Mouse (Mus musculus): ENCODE results near the gene Pgp. TPM values are rescaled to one million over a fixed set of nuclear protein-coding genes. Genes with fewer than 3 reads are reported as not detected.

The Pgp gene
- polyA plus RNA-seq, 1 experiment, result 48.8 TPM

DNA sequence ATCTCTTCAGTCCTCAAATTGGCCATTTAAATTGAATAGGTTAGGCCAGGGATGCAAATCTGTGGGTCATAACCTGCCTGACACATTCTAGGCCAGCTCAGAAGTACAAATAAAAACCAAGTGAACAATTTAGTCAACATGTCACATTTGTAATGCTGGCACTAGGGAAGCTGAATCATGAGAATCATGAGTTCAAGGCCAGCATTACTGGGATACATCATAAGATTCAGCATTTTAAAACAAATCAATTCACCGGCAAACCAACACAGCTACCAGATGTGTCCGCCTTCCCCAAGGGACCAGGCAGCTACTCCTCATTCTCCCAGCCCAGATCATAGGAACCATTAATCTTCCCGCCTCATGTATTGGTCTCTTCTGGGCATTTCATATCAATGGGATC lies 13.3 kb downstream of the Pgp start:
- Histone ChIP-seq H3K9me3 (no peaks in the 10 kb centered on the region; the same call in 1 of the 2 replicates), H3K36me3 (replicated peaks; ENCODE audit: low read length) (no peaks in the 10 kb centered on the region), H3K4me1 (peaks cover 32% of the 10 kb centered on the region), H3K27me3 (replicated peaks) (peaks cover 39% of the 10 kb centered on the region), H3K4me3 (replicated peaks) (no peak overlapping the region)
- TF ChIP-seq GATA1 (IDR thresholded peaks at IDR 0.05; ENCODE audit: borderline replicate concordance, low read length) (no peak), FLI1 (IDR thresholded peaks at IDR 0.05; ENCODE audit: low read length) (no peak)

DNA sequence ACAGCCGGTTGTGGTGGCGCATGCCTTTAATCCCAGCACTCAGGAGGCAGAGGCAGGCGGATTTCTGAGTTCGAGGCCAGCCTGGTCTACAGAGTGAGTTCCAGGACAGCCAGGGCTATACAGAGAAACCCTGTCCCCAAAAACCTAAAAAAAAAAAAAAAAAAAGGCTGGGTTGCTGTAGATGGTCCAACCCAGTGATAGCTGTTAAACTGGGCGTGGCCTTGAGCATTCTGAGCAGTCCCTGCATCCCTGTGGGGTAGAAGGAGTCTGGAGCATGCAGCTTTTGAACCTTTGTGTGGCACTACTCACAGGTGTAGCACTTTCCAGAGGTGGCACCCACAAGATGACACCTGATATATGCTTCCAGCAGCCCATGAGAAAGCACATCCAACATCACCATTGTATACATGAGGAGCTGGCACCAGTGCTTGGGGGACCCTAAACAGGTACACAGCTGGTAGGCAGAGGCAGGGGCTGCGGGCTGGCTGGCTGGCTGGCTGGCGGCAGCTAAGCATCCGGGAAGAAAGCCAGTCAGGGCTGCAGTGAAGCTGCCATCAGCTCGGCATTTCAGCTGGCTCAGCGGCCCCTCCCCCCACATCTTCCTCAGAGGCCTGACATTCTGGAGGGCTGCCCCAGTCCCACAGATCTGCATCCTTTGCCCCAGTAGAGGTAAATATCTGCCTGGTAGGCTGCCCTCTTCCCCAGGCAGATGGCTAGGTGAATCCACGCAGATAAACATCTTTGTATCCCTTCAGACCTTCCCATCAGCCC lies 15.1 kb downstream of the Pgp start:
- no peaks in the 10 kb centered on the region for H3K36me3 ChIP-seq (replicated peaks; ENCODE audit: low read length)
- peaks cover 44% of the 10 kb centered on the region for H3K4me1 ChIP-seq
- H3K9me3 ChIP-seq, result no peaks in the 10 kb centered on the region; the same call in 1 of the 2 replicates
- peaks cover 57% of the 10 kb centered on the region for H3K27me3 ChIP-seq (replicated peaks)
- TF ChIP-seq GATA1 (IDR thresholded peaks at IDR 0.05; ENCODE audit: borderline replicate concordance, low read length), result no peak
- TF ChIP-seq FLI1 (IDR thresholded peaks at IDR 0.05; ENCODE audit: low read length), result no peak
- H3K4me3 ChIP-seq (replicated peaks), result peak overlapping the region; percentile 47

DNA sequence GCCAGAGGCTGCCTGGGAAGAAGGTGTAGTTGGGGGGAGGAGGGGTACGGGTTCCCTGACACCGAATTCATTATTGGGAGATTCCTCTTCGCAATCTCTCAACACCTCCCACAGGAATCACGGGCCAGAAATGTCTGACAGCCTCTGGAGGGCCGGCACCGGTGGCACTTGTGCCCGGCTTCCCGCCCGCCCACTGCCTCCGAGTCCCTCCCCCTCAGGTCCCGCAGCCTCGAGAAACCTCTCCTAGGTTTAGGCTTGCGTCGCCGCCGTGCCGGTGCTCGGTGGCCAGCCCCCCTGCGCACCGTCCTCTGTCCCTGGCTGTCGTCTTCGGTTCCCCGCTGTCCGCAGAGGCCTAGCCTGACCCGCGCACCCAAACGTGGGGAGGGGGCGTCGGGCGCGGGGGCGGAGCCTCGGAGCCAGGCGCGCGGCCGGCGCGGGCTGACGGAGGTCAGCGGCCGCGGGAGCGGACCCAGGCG lies 18.0 kb downstream of the Pgp start, which contains the start of gene Caskin1:
TSS of gene Caskin1 (plus strand) at position 416 of the 476 bp plus-strand sequence.
- Histone ChIP-seq H3K4me1 (peaks cover 42% of the 10 kb centered on the region), H3K4me3 (replicated peaks) (peak within 1 kb of the TSS; percentile 91), H3K36me3 (replicated peaks; ENCODE audit: low read length) (no peaks in the 10 kb centered on the region), H3K27me3 (replicated peaks) (peaks cover 78% of the 10 kb centered on the region), H3K9me3 (no peaks in the 10 kb centered on the region; the same call in 1 of the 2 replicates)
- TF ChIP-seq GATA1 (IDR thresholded peaks at IDR 0.05; ENCODE audit: borderline replicate concordance, low read length) (no peak), FLI1 (IDR thresholded peaks at IDR 0.05; ENCODE audit: low read length) (no peak)

DNA sequence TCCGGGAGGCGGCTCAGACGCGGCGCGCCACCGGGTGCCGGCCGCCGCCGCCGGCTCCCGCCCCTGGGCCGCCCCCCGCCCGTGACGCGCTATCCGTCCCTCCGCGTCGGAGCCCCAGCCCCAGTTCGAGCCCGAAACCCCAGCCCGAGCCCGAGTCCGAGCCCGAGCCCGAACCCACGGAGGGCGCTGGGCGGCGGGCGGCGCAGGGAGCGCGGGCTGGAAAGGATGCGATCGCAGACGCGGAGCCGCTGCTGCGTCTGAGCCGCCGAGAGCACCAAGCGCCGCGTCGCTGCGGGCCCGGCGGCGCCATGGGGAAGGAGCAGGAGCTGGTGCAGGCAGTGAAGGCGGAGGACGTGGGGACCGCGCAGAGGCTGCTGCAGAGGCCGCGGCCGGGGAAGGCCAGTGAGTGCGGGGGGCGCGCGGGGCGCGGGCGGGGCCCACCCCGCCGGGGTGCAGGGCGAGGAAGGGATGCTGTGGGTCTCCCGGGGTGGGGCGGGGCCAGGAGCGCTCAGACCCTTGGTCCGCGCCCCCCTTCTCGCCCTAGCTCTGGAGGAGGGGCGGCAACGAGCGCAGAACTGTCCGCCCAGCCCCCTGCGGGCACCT lies 18.6 kb downstream of the Pgp start:
- Histone ChIP-seq H3K9me3 (no peaks in the 10 kb centered on the region; the same call in 1 of the 2 replicates), H3K27me3 (replicated peaks) (peaks cover 74% of the 10 kb centered on the region), H3K36me3 (replicated peaks; ENCODE audit: low read length) (no peaks in the 10 kb centered on the region), H3K4me3 (replicated peaks) (peak overlapping the region; percentile 91), H3K4me1 (peaks cover 42% of the 10 kb centered on the region)
- TF ChIP-seq FLI1 (IDR thresholded peaks at IDR 0.05; ENCODE audit: low read length) (no peak), GATA1 (IDR thresholded peaks at IDR 0.05; ENCODE audit: borderline replicate concordance, low read length) (no peak)

DNA sequence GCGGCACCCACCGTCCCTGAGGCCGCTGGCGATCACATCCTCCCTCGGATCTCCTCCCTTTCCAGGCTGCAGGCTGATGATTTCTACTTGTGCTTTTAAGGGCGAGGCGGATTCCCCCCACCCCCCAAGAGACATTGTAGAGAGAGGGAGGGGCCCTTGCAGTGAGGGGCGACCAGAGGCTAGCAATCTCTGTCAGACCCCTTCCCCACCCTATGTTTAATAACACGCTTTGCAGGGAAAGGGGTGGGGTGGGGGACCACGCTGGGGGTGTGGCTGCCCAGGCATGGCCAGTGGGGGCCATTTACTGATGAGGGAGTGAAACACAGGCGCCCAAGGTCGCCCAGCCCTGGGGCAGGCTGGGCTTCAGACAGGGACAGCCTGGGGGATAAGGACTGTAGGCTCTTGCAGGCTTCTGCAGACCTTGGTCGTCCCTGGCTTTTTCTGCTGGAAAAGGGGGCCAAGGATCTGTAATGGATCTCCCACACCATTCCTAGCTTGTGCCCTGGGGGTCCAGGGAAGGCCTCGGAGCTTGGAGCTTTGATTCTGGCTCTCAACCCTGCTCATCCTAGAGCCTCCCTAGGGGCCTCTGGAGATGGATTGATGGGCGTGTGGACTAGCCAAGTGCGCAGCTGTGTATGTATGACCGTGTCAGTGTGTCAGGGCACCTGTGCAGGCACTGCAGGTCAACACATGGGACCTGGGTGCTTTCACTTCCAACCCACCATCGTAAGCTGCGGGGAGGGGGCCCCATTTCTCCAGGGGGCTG lies 19.3 kb downstream of the Pgp start:
- H3K9me3 ChIP-seq, result no peaks in the 10 kb centered on the region; the same call in 1 of the 2 replicates
- peak overlapping the region; percentile 91 for H3K4me3 ChIP-seq (replicated peaks)
- peaks cover 78% of the 10 kb centered on the region for H3K27me3 ChIP-seq (replicated peaks)
- H3K36me3 ChIP-seq (replicated peaks; ENCODE audit: low read length), result no peaks in the 10 kb centered on the region
- TF ChIP-seq FLI1 (IDR thresholded peaks at IDR 0.05; ENCODE audit: low read length) (no peak), GATA1 (IDR thresholded peaks at IDR 0.05; ENCODE audit: borderline replicate concordance, low read length) (no peak)
- peaks cover 44% of the 10 kb centered on the region for H3K4me1 ChIP-seq

DNA sequence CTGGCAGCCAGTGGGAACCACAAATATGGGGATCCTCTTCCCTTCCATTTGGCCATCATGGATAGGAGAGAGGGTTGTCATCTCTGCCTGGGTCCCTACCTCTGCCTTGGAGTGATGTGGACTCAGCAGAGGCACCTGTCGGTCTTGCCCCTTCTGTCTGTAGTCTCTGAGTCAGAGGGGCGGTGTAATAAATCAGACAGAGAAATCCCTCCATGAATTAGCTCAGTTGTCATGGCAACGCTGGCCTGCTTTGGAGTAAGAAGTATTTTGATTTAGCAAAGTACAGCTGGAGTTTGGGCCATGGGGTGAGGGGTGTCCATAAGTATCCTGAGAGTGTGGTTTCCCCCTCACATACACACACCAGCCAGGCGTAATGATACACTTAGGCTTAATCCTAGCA lies 20.2 kb downstream of the Pgp start:
- Histone ChIP-seq H3K4me3 (replicated peaks) (no peak overlapping the region), H3K27me3 (replicated peaks) (peaks cover 78% of the 10 kb centered on the region), H3K9me3 (no peaks in the 10 kb centered on the region; the same call in 1 of the 2 replicates), H3K36me3 (replicated peaks; ENCODE audit: low read length) (no peaks in the 10 kb centered on the region), H3K4me1 (peaks cover 46% of the 10 kb centered on the region)
- TF ChIP-seq GATA1 (IDR thresholded peaks at IDR 0.05; ENCODE audit: borderline replicate concordance, low read length), result no peak
- TF ChIP-seq FLI1 (IDR thresholded peaks at IDR 0.05; ENCODE audit: low read length), result no peak

DNA sequence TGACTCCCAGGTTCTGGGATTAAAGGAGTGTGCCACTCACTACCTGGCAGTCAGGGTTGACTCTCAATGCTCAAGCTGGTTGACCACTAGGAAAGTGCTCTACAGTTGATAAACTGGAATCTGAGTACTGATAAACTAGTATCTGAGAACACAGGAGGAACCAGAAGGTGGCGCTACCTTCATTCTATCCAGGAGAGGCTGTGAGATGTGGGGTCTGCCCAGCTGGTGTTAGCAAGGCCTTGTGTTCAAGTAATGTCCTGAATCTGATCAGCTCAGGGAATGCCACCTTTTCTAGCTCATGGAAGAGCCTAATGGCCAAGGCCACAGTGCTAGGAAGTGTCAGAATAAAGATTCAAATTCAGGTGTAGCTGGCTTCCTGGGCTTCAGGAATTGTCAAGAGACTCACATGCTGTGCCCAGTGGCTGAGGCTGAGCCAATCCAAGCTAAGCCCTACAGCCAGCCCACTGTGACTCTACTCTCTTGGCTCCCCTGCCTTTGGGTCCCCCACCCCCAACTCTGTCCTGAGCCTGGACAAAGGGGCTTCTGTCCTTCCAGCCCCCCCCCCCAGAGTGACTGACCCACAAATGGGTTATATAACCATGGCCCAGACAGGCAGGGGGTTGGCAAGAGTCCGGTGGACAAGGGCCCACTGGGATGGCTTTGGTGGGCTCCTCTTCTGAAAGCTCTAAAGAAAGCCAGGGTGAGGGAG lies 24.6 kb downstream of the Pgp start:
- H3K36me3 ChIP-seq (replicated peaks; ENCODE audit: low read length), result no peaks in the 10 kb centered on the region
- TF ChIP-seq FLI1 (IDR thresholded peaks at IDR 0.05; ENCODE audit: low read length) (no peak), GATA1 (IDR thresholded peaks at IDR 0.05; ENCODE audit: borderline replicate concordance, low read length) (no peak)
- peaks cover 20% of the 10 kb centered on the region for H3K4me1 ChIP-seq
- peaks cover 78% of the 10 kb centered on the region for H3K27me3 ChIP-seq (replicated peaks)
- H3K4me3 ChIP-seq (replicated peaks), result no peak overlapping the region
- H3K9me3 ChIP-seq, result no peaks in the 10 kb centered on the region

DNA sequence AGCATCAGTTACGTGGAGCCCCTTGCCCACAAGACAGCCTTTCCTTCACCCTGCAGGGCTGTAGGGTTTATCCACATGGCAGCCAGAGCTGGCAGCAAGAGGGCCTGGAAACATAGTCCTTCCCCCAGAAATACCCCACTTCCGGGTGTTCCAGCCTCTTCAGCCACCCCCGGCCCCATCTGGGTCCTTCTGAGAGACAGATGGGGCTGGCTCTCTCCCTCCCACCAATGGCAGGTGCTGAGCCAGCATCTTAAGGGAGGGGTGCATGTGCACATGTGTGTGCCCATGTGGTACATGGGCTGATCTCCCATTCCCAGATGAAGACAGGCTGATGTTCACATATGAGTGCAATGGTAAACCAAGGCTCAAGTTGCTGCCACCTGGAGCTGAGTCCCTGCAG lies 25.3 kb downstream of the Pgp start:
- Histone ChIP-seq H3K9me3 (no peaks in the 10 kb centered on the region), H3K36me3 (replicated peaks; ENCODE audit: low read length) (no peaks in the 10 kb centered on the region), H3K4me3 (replicated peaks) (no peak overlapping the region), H3K4me1 (peaks cover 14% of the 10 kb centered on the region), H3K27me3 (replicated peaks) (peaks cover 76% of the 10 kb centered on the region)
- TF ChIP-seq GATA1 (IDR thresholded peaks at IDR 0.05; ENCODE audit: borderline replicate concordance, low read length), result no peak
- TF ChIP-seq FLI1 (IDR thresholded peaks at IDR 0.05; ENCODE audit: low read length), result no peak

DNA sequence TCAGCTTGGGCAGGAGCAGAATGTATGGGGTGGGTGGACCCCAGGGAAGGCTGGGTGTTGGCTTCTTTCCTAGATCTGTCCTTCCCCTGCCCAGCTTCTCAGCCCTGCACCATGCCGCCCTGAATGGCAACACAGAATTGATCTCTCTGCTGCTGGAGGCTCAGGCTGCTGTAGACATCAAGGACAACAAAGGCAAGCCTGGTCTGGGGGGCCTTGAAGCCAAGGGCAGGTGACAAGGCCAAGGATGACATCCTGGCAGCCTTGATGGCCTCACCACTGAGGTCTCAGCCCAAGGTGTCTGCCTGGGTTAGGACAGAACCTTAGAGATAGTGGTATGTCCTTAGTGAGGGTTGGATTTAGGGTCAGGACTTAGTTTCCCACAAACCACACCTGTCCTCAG lies 25.8 kb downstream of the Pgp start:
- TF ChIP-seq GATA1 (IDR thresholded peaks at IDR 0.05; ENCODE audit: borderline replicate concordance, low read length) (no peak), FLI1 (IDR thresholded peaks at IDR 0.05; ENCODE audit: low read length) (no peak)
- Histone ChIP-seq H3K4me3 (replicated peaks) (no peak overlapping the region), H3K36me3 (replicated peaks; ENCODE audit: low read length) (no peaks in the 10 kb centered on the region), H3K4me1 (peaks cover 8% of the 10 kb centered on the region), H3K9me3 (no peaks in the 10 kb centered on the region), H3K27me3 (replicated peaks) (peaks cover 76% of the 10 kb centered on the region)
